Mouse (Mus musculus): ENCODE results near the gene Tcp10a.
"Not testable (repeated sequence)": the region's sequence is repeated elsewhere in the genome, so short reads cannot be mapped to it uniquely, and the experiment has no call there.

GRCm38 (mm10) chr17:7360749-7361465, 36.5 kb downstream of the Tcp10a start:
- not testable (repeated sequence) for TF ChIP-seq POLR2A, CTCF (IDR thresholded peaks at IDR 0.05; ENCODE audit: insufficient read depth, low read depth, low read length)

All from olfactory bulb, adult 2 months (tissue).